In the genomic region with DNA sequence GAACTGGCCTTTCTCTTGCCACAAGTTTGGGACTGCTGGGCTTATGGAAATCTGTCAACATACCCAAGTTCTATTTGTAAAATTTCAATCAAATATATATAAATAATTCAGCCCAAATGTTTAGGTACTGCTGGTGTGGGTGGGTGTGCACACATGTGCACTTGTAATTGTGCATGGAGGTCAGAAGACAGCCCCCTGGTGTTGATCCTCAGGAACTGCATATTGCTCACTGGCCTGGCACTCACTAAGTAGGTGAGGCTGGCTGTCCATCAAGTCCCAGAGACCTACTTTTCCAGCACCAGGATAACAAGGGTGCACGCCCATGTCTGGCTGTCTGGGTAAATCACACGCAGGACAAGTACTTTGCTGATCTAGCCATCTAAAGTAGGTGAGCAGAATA, we compare ENCODE assay signal across 8 mouse cellular contexts.
DNase-seq lines count a peak whose midpoint lies in the region; ATAC-seq and TF ChIP-seq lines count a peak whose summit lies in the region.

No protein-coding gene starts in this region.

- 60% methylated on average over 2 of the region's 2 CpGs for WGBS in midbrain, embryonic 10.5 days
- 71% methylated on average over 2 of the region's 2 CpGs for WGBS in midbrain, embryonic 15.5 days
- 48% methylated on average over 2 of the region's 2 CpGs for WGBS in embryonic facial prominence, embryonic 11.5 days
- 55% methylated on average over 2 of the region's 2 CpGs for WGBS in small intestine, adult 2 months

- no peak overlapping the region for H3K27ac ChIP-seq in midbrain, embryonic 10.5 days (replicated peaks)
- no peak overlapping the region for H3K27ac ChIP-seq in midbrain, embryonic 15.5 days
- no peak overlapping the region for H3K27ac ChIP-seq in embryonic facial prominence, embryonic 11.5 days (replicated peaks; ENCODE audit: low read depth, low read length)
- no peak overlapping the region for H3K27ac ChIP-seq in small intestine, adult 2 months (ENCODE audit: insufficient read depth, low read depth, low read length)

- no peak overlapping the region for H3K9ac ChIP-seq in midbrain, embryonic 15.5 days
- H3K9ac ChIP-seq in embryonic facial prominence, embryonic 11.5 days (replicated peaks; ENCODE audit: low read length): no peak overlapping the region

- H3K4me2 ChIP-seq in midbrain, embryonic 15.5 days: no peak overlapping the region
- no peak overlapping the region for H3K4me2 ChIP-seq in embryonic facial prominence, embryonic 11.5 days (ENCODE audit: low read depth, low read length)

- peak; percentile 31 for DNase-seq in adrenal gland, postnatal 10 days
- DNase-seq in adrenal gland, postnatal 25 days: no peak
- peak; percentile 35 for DNase-seq in midbrain, embryonic 10.5 days (ENCODE audit: low spot score)
- DNase-seq in embryonic facial prominence, embryonic 11.5 days (ENCODE audit: low spot score): peak; percentile 39
- DNase-seq in frontal cortex, postnatal 25 days (ENCODE audit: low spot score in 2 of 2): no peak
- DNase-seq in layer of hippocampus, postnatal 14 days (ENCODE audit: low spot score in 2 of 2): no peak

- H3K4me3 ChIP-seq in midbrain, embryonic 10.5 days: no peak overlapping the region
- H3K4me3 ChIP-seq in midbrain, embryonic 15.5 days: no peak overlapping the region
- H3K4me3 ChIP-seq in embryonic facial prominence, embryonic 11.5 days (ENCODE audit: low read depth, low read length): no peak overlapping the region
- H3K4me3 ChIP-seq in small intestine, adult 2 months (ENCODE audit: low read depth, low read length): no peak overlapping the region

- no peaks in the 10 kb centered on the region for H3K9me3 ChIP-seq in midbrain, embryonic 10.5 days (replicated peaks)
- no peaks in the 10 kb centered on the region for H3K9me3 ChIP-seq in midbrain, embryonic 15.5 days
- H3K9me3 ChIP-seq in embryonic facial prominence, embryonic 11.5 days (replicated peaks; ENCODE audit: control insufficient read depth, low read length): no peaks in the 10 kb centered on the region

- no peaks in the 10 kb centered on the region for H3K27me3 ChIP-seq in midbrain, embryonic 10.5 days (ENCODE audit: low read depth, poor library complexity, severe bottlenecking)
- H3K27me3 ChIP-seq in midbrain, embryonic 15.5 days (replicated peaks): no peaks in the 10 kb centered on the region
- H3K27me3 ChIP-seq in embryonic facial prominence, embryonic 11.5 days (ENCODE audit: control insufficient read depth, insufficient read depth, low read length): no peaks in the 10 kb centered on the region
- no peaks in the 10 kb centered on the region for H3K27me3 ChIP-seq in small intestine, adult 2 months (ENCODE audit: control insufficient read depth, insufficient read depth, low read length)

- peak; percentile 73; the same call in 1 of the 2 replicates for TF ChIP-seq CTCF in small intestine, adult 2 months (IDR thresholded peaks at IDR 0.05; ENCODE audit: extremely low read depth, insufficient read length, insufficient replicate concordance, low read depth, low read length)

- no peak for ATAC-seq in midbrain, embryonic 15.5 days (replicated peaks)
- ATAC-seq in embryonic facial prominence, embryonic 11.5 days (replicated peaks; ENCODE audit: insufficient number of reproducible peaks, low FRiP score, low TSS enrichment, low read depth): no peak

- peaks cover 12% of the 10 kb centered on the region for H3K4me1 ChIP-seq in midbrain, embryonic 10.5 days
- peaks cover 2% of the 10 kb centered on the region; the same call in 1 of the 2 replicates for H3K4me1 ChIP-seq in midbrain, embryonic 15.5 days
- no peaks in the 10 kb centered on the region for H3K4me1 ChIP-seq in embryonic facial prominence, embryonic 11.5 days (ENCODE audit: control insufficient read depth, insufficient read depth, low read length)
- H3K4me1 ChIP-seq in small intestine, adult 2 months (ENCODE audit: control insufficient read depth, insufficient read depth, insufficient read length, low read length): no peaks in the 10 kb centered on the region

- TF ChIP-seq POLR2A in small intestine, adult 2 months (IDR thresholded peaks at IDR 0.05; ENCODE audit: low read depth, low read length): no peak

- no peaks in the 10 kb centered on the region for H3K36me3 ChIP-seq in midbrain, embryonic 10.5 days
- no peaks in the 10 kb centered on the region for H3K36me3 ChIP-seq in midbrain, embryonic 15.5 days (replicated peaks)
- H3K36me3 ChIP-seq in embryonic facial prominence, embryonic 11.5 days (replicated peaks; ENCODE audit: control insufficient read depth, insufficient read depth, low read depth, low read length): no peaks in the 10 kb centered on the region
- no peaks in the 10 kb centered on the region for H3K36me3 ChIP-seq in small intestine, adult 2 months (ENCODE audit: control insufficient read depth, insufficient read depth, low read length)

Comparison
In these comparisons a context has a peak if more than half of its experiments do, and no peak if none do; other contexts are left out.
1. DNase-seq: peak in adrenal gland, postnatal 10 days (single experiment), midbrain, embryonic 10.5 days (single experiment) and embryonic facial prominence, embryonic 11.5 days (single experiment); none in adrenal gland, postnatal 25 days (single experiment), frontal cortex, postnatal 25 days (0 of 2) and layer of hippocampus, postnatal 14 days (0 of 2).